Mouse (Mus musculus) MEL (cell line): ENCODE results near the gene Nsg1. TPM values are rescaled to one million over a fixed set of nuclear protein-coding genes. Genes with fewer than 3 reads are reported as not detected.

ENCODE experiments used
- DNase-seq: peaks from one replicate; pipeline ENCODE4 v3.0.0; 2011; ENCODE audit warnings: low read depth, low spot score
- H3K27ac ChIP-seq: 2 replicates; pipeline ENCODE4 v1.5.1; 2012; ENCODE audit warnings: low read depth, mild to moderate bottlenecking, control low read depth, low read length, moderate library complexity; ENCODE audit not compliant: control insufficient read depth
- H3K27me3 ChIP-seq, 2 experiments: fragments of 150-350 bp in 1 of 2; sonication (generic) in 1 of 2; 2 replicates each; pipeline ENCODE4 v1.6.1; 2012; ENCODE audit warnings: low read length in 2 of 2, mild to moderate bottlenecking in 2 of 2, improper control_type of control experiment in 1 of 2, moderate library complexity in 1 of 2; ENCODE audit not compliant: insufficient read depth in 2 of 2, control insufficient read depth in 1 of 2
- H3K36me3 ChIP-seq, 2 experiments: 2 replicates each; pipeline ENCODE4 v1.6.1; 2012 to 2014; ENCODE audit warnings: low read length in 2 of 2, improper control_type of control experiment in 1 of 2, inconsistent platforms in 1 of 2, mild to moderate bottlenecking in 1 of 2; ENCODE audit not compliant: insufficient read depth in 2 of 2, control insufficient read depth in 1 of 2
- H3K4me1 ChIP-seq, 2 experiments: fragments of 150-350 bp in 1 of 2; sonication (generic) in 1 of 2; 2 replicates each; pipeline ENCODE4 v1.6.1; 2012; ENCODE audit warnings: low read length in 2 of 2, improper control_type of control experiment in 1 of 2, mild to moderate bottlenecking in 1 of 2; ENCODE audit not compliant: insufficient read depth in 2 of 2, control insufficient read depth in 1 of 2
- H3K4me3 ChIP-seq, 2 experiments: fragments of 150-350 bp in 1 of 2; sonication (generic) in 1 of 2; 2 replicates each; pipeline ENCODE4 v1.5.1; 2012; ENCODE audit warnings: low read depth in 2 of 2, low read length in 2 of 2, mild to moderate bottlenecking in 2 of 2, moderate library complexity in 2 of 2, control low read depth in 1 of 2, improper control_type of control experiment in 1 of 2; ENCODE audit not compliant: control insufficient read depth in 1 of 2, insufficient read depth in 1 of 2
- H3K79me2 ChIP-seq: 2 replicates; pipeline ENCODE4 v1.6.1; 2012; ENCODE audit warnings: mild to moderate bottlenecking, low read length, moderate library complexity; ENCODE audit not compliant: control insufficient read depth, poor library complexity, insufficient read depth
- H3K9ac ChIP-seq: 2 replicates; pipeline ENCODE4 v1.6.1; 2012; ENCODE audit warnings: low read depth, mild to moderate bottlenecking, control low read depth, low read length, moderate library complexity; ENCODE audit not compliant: control insufficient read depth, poor library complexity, severe bottlenecking
- H3K9me3 ChIP-seq: fragments of 150-350 bp; sonication (generic); replicated peaks from 2 replicates; pipeline ENCODE4 v1.6.1; 2012; ENCODE audit warnings: mild to moderate bottlenecking, low read length, improper control_type of control experiment, moderate library complexity; ENCODE audit not compliant: insufficient read depth
- CHD2 ChIP-seq: IDR thresholded peaks from 2 replicates; pipeline ENCODE4 v1.6.1; 2011; ENCODE audit warnings: low read length, improper control_type of control experiment
- CTCF ChIP-seq, 3 experiments: IDR thresholded peaks in 2 of 3; conservative IDR thresholded peaks in 1 of 3; 2 replicates each; pipeline ENCODE4 v1.5.1; 2011 to 2012; ENCODE audit warnings: low read length in 3 of 3, low read depth in 2 of 3, mild to moderate bottlenecking in 2 of 3, improper control_type of control experiment in 1 of 3, inconsistent platforms in 1 of 3, mixed read lengths in 1 of 3, moderate library complexity in 1 of 3; ENCODE audit not compliant: control insufficient read depth in 1 of 3, insufficient read depth in 1 of 3, poor library complexity in 1 of 3, severe bottlenecking in 1 of 3
- E2F4 ChIP-seq: IDR thresholded peaks from 2 replicates; pipeline ENCODE4 v1.6.1; 2011; ENCODE audit warnings: low read depth, low read length, improper control_type of control experiment, borderline replicate concordance
- GATA1 ChIP-seq: IDR thresholded peaks from 2 replicates; pipeline ENCODE4 v1.6.1; 2011; ENCODE audit warnings: low read depth, low read length, improper control_type of control experiment
- HCFC1 ChIP-seq: IDR thresholded peaks from 2 replicates; pipeline ENCODE4 v1.6.1; 2012; ENCODE audit warnings: low read depth, mild to moderate bottlenecking, inconsistent platforms, low read length, improper control_type of control experiment, moderate library complexity
- JUND ChIP-seq: IDR thresholded peaks from 2 replicates; pipeline ENCODE4 v1.6.1; 2011; ENCODE audit warnings: low read depth, mild to moderate bottlenecking, improper control_type of control experiment, low read length
- KAT2A ChIP-seq: conservative IDR thresholded peaks from 2 replicates; pipeline ENCODE4 v1.6.1; 2012; ENCODE audit warnings: low read depth, low read length, improper control_type of control experiment, inconsistent platforms
- MAX ChIP-seq: IDR thresholded peaks from 2 replicates; pipeline ENCODE4 v1.6.1; 2011; ENCODE audit warnings: low read length, improper control_type of control experiment
- MAZ ChIP-seq: IDR thresholded peaks from 2 replicates; pipeline ENCODE4 v1.6.1; 2012; ENCODE audit warnings: low read depth, mild to moderate bottlenecking, inconsistent platforms, low read length, improper control_type of control experiment
- MEF2A ChIP-seq: IDR thresholded peaks from 2 replicates; pipeline ENCODE4 v1.6.1; 2014; ENCODE audit warnings: low read depth, mild to moderate bottlenecking, inconsistent platforms, low read length, improper control_type of control experiment; ENCODE audit not compliant: poor library complexity, insufficient replicate concordance, severe bottlenecking; ENCODE audit errors: extremely low read depth
- MYC ChIP-seq: IDR thresholded peaks from 2 replicates; pipeline ENCODE4 v1.6.1; 2011; ENCODE audit warnings: low read depth, mild to moderate bottlenecking, low read length, improper control_type of control experiment, moderate library complexity
- NELFE ChIP-seq: IDR thresholded peaks from 2 replicates; pipeline ENCODE4 v1.6.1; 2011; ENCODE audit warnings: low read depth, low read length, improper control_type of control experiment
- POLR2AphosphoS5 ChIP-seq: IDR thresholded peaks from 2 replicates; pipeline ENCODE4 v1.6.1; 2012; ENCODE audit warnings: low read depth, borderline replicate concordance, mild to moderate bottlenecking, inconsistent platforms, low read length, moderate library complexity, mixed read lengths
- RAD21 ChIP-seq: IDR thresholded peaks from 2 replicates; pipeline ENCODE4 v1.6.1; 2011; ENCODE audit warnings: mild to moderate bottlenecking, low read depth, low read length, improper control_type of control experiment
- SIN3A ChIP-seq: IDR thresholded peaks from 2 replicates; pipeline ENCODE4 v1.6.1; 2012; ENCODE audit warnings: low read length, improper control_type of control experiment, inconsistent platforms
- TAL1 ChIP-seq: IDR thresholded peaks from 2 replicates; pipeline ENCODE4 v1.6.1; 2012; ENCODE audit warnings: mild to moderate bottlenecking, inconsistent platforms, low read length, moderate library complexity, mixed read lengths
- TBP ChIP-seq: IDR thresholded peaks from 2 replicates; pipeline ENCODE4 v1.8.0; 2011; ENCODE audit warnings: low read depth, low read length, improper control_type of control experiment
- UBTF ChIP-seq: IDR thresholded peaks from 2 replicates; pipeline ENCODE4 v1.6.1; 2012; ENCODE audit warnings: low read depth, mild to moderate bottlenecking, inconsistent platforms, low read length, improper control_type of control experiment, moderate library complexity, borderline replicate concordance; ENCODE audit not compliant: insufficient read depth
- USF1 ChIP-seq: IDR thresholded peaks from 2 replicates; pipeline ENCODE4 v1.6.1; 2014; ENCODE audit warnings: low read depth, mild to moderate bottlenecking, inconsistent platforms, low read length, improper control_type of control experiment, moderate library complexity
- ZMIZ1 ChIP-seq: IDR thresholded peaks from 2 replicates; pipeline ENCODE4 v1.6.1; 2012; ENCODE audit warnings: low read depth, mild to moderate bottlenecking, inconsistent platforms, low read length, improper control_type of control experiment, moderate library complexity
- ZNF384 ChIP-seq: IDR thresholded peaks from 2 replicates; pipeline ENCODE4 v1.6.1; 2012; ENCODE audit warnings: low read depth, mild to moderate bottlenecking, inconsistent platforms, low read length, improper control_type of control experiment
- polyA plus RNA-seq, 2 experiments: library from polyadenylated mRNA; stranded (reverse) in 1 of 2; unstranded in 1 of 2; fragments of >175 nt in 1 of 2; fragments of >200 nt in 1 of 2; gene quantifications; 2 replicates each; pipeline versions ENCODE4 v1.2.1 to v1.2.4; 2012; ENCODE audit warnings: low replicate concordance in 2 of 2, low read depth in 1 of 2; ENCODE audit not compliant: insufficient read length in 2 of 2, insufficient read depth in 1 of 2, missing spikeins in 1 of 2
- total RNA-seq: library from RNA; depleted of rRNA; stranded (reverse); fragments of 300-350 nt; gene quantifications from 2 replicates; pipeline ENCODE4 v1.2.3, GENCODE M21; 2012

Nsg1 gene
- total and polyA plus RNA-seq, 3 experiments = 0.12 to 0.18 TPM; not detected in 1

DNA sequence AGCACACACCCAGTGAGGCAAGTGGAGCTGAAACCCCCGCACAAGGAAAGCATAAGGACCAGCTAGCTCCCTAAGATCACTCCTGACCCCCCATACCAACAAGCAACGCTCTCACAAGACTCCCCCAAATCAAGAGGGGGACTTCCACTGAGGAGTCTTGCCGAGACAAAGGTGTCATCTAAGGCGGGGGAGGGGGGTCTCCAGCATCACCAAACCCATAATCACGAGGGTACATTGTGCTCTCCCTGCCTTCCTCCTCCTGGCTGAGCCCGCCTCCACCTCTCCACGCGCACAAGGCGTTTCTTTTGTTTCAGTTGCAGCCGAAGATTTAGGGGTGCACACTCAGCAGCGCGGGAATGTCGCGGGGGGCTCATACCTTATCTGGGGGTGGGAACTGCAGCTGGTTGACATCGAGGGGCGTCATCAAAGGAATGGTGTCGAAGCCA lies 1.2 kb downstream of the Nsg1 start:
- Histone ChIP-seq H3K36me3 (no peaks in the 10 kb centered on the region), H3K9me3 (no peaks in the 10 kb centered on the region), H3K4me3 (no peak overlapping the region), H3K9ac (no peak overlapping the region), H3K79me2 (no peaks in the 10 kb centered on the region), H3K4me1 (no peaks in the 10 kb centered on the region), H3K27me3 (no peaks in the 10 kb centered on the region), H3K27ac (no peak overlapping the region)
- no peak for DNase-seq
- no peak for TF ChIP-seq ZNF384
- TF ChIP-seq TBP = no peak
- TF ChIP-seq USF1 = no peak
- TF ChIP-seq MAZ = no peak
- TF ChIP-seq POLR2AphosphoS5 = no peak
- no peak for TF ChIP-seq SIN3A
- TF ChIP-seq JUND = no peak
- no peak for TF ChIP-seq RAD21

DNA sequence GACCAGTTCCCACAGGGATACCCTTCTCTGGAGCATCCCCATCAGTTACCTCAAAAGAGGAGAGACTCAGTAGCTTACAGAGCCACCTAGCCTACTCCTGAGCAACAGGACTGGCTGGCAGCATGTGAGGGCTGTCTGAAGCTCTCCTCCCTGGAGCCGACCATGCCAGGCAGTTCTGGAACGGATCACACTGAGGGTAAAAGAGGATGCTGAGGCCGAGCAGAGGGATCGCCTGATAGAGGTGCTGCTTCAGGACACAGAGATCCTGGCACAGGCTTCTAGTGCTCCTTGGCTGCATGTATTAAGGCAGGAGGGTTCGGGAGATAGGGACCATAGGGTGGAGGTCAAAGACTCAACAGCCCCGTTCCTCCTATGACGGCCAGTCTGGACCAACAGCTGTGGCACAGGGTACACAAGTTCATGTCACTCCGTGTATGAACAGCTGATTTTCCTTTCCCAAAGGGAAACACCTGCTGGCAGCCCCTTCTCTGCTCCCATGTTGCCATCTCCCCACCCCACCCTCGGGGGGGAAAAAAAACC lies 2.2 kb downstream of the Nsg1 start:
- no peaks in the 10 kb centered on the region for H3K27me3 ChIP-seq
- TF ChIP-seq CTCF (IDR thresholded peaks at IDR 0.05 in 2 of 3, conservative IDR thresholded peaks at IDR 0.05 in 1 of 3; ENCODE audit: control insufficient read depth in 1 of 3, insufficient read depth in 1 of 3, low read depth in 2 of 3, low read length in 3 of 3, poor library complexity in 1 of 3, severe bottlenecking in 1 of 3) = no peak
- TF ChIP-seq KAT2A = no peak
- no peak for TF ChIP-seq POLR2AphosphoS5
- H3K9ac ChIP-seq = no peak overlapping the region
- no peaks in the 10 kb centered on the region for H3K79me2 ChIP-seq
- H3K36me3 ChIP-seq = no peaks in the 10 kb centered on the region
- no peaks in the 10 kb centered on the region for H3K4me1 ChIP-seq
- no peaks in the 10 kb centered on the region for H3K9me3 ChIP-seq
- no peak overlapping the region for H3K27ac ChIP-seq
- H3K4me3 ChIP-seq = no peak overlapping the region
- DNase-seq = no peak

DNA sequence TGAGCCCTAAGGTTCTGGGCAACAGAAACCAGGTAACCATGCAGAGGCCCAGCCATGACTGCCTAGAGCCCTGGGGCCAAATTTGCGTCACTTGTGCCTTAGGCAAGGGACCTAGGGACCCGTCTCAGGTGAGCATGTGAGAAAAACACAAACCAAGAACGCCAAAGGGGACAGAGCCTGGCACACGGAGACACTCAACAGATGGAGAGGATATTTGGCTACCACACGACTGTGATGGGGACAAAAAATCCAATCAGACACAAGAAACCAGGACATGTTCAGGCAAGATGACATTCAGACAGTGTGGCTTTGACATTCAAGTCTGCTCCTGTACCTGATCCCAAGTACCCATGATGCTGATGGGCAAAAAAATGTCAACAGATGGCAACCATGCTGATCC lies 6.1 kb downstream of the Nsg1 start:
- Histone ChIP-seq H3K4me1 (no peaks in the 10 kb centered on the region), H3K79me2 (no peaks in the 10 kb centered on the region), H3K36me3 (no peaks in the 10 kb centered on the region), H3K9ac (no peak overlapping the region), H3K4me3 (no peak overlapping the region), H3K9me3 (no peaks in the 10 kb centered on the region), H3K27me3 (no peaks in the 10 kb centered on the region), H3K27ac (no peak overlapping the region)
- no peak for DNase-seq
- TF ChIP-seq E2F4 = no peak
- TF ChIP-seq SIN3A = no peak
- TF ChIP-seq MYC = no peak
- no peak for TF ChIP-seq HCFC1
- no peak for TF ChIP-seq MEF2A
- no peak for TF ChIP-seq UBTF
- TF ChIP-seq CHD2 = no peak
- no peak for TF ChIP-seq NELFE
- no peak for TF ChIP-seq RAD21
- TF ChIP-seq ZNF384 = no peak
- TF ChIP-seq ZMIZ1 = no peak
- no peak for TF ChIP-seq TAL1
- no peak for TF ChIP-seq POLR2AphosphoS5
- TF ChIP-seq JUND = no peak
- TF ChIP-seq MAZ = no peak
- TF ChIP-seq MAX = no peak
- TF ChIP-seq GATA1 = no peak
- no peak for TF ChIP-seq CTCF (IDR thresholded peaks at IDR 0.05 in 2 of 3, conservative IDR thresholded peaks at IDR 0.05 in 1 of 3; ENCODE audit: control insufficient read depth in 1 of 3, insufficient read depth in 1 of 3, low read depth in 2 of 3, low read length in 3 of 3, poor library complexity in 1 of 3, severe bottlenecking in 1 of 3)
